Mouse (Mus musculus): ENCODE measurements around the gene Efna2.
A peak's percentile ranks its signal among the peaks of the same experiment; 100 is the strongest.

Efna2 gene

GRCm38 (mm10) chr10:80179068-80180051 lies at the start of gene Efna2:
TSS of gene Efna2 (plus strand) at chr10:80179482.
- DNase-seq (ENCODE audit: low spot score) = no peak

DNA sequence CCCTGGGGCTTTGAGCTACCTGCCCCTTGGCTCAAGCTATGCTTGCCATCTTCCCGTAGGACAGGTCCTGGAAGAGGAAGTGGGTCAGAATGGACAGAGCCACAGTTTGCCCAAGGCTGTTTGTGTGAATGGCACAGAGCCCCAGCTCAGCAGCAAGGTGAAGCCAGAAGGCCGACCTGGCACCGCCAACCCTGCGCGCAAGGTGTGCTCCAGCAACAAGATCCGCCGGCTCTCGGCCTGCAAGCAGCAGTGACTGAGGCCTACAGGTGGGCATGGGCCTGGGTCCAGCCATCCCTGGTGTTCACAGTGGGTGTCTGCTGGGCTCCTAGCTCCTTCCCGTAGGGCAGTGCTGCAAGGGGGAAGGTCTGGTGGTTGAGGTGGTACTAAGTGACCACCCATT lies 49.4 kb upstream of the Efna2 start:
- DNase-seq (ENCODE audit: low spot score) = no peak

DNA sequence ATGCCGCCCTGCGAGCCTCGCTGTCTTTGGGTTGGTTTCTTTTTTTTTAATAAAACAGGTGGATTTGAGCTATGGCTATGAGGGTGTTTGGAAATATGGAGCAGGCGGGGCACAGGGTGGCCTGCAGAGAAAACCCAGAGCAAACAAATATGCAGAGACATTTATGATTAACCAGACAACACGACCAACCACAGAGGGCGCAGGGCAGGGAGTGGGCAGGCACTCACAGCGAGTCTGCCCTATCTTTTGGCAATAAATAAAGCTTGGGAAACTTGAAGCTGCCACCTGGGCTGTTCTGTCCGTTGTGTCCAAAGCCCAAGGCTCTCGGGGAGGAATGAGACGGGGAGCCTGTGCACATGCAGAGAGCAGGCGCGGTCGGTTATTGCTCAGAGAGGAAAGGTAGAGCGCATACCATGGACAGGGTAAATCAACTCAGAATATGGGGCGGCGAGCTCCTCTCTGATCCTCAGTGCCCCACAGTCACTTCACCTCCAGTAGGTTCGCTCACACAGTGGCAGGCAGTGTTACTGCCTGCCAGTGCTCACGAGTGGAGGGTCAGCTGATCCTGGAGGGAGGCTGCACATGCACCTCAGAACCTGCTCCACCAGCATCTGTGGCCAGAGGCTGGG lies 48.8 kb upstream of the Efna2 start:
- DNase-seq (ENCODE audit: low spot score) = no peak

GRCm38 (mm10) chr10:80131316-80131951 lies 47.8 kb upstream of the Efna2 start:
- no peak for DNase-seq (ENCODE audit: low spot score)

GRCm38 (mm10) chr10:80131952-80132350 lies 47.3 kb upstream of the Efna2 start:
- no peak for DNase-seq (ENCODE audit: low spot score)

DNA sequence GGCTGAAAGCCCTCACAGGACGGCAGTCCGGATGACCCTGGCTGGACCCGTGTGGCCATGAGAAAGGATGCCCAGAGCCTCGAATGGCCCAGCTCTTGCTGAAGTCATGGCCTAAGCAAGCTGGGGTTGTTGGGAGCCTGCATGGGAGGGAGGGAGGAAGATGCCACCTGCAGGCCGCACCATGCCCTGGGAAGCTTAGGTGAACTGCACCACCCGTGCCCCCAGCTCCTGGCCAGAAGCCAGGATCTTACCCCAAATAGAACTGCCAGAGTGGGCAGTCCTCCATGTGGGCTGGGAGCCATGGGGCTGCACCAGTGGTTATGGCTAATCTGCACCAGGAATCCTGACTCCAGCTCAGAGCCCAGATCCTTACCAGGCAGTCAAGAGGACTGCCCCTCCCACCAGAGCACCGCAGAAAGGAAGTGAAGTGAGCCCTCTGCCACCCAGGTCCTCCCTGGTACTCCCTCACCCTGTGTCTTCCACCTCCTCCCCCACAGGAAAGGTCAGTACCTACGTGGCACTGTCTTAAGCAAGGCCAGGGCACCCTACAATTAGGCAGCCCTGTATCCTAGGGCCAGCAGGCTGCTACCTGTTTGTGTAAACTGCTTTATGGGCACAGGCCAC lies 45.9 kb upstream of the Efna2 start:
- DNase-seq (ENCODE audit: low spot score) = no peak

DNA sequence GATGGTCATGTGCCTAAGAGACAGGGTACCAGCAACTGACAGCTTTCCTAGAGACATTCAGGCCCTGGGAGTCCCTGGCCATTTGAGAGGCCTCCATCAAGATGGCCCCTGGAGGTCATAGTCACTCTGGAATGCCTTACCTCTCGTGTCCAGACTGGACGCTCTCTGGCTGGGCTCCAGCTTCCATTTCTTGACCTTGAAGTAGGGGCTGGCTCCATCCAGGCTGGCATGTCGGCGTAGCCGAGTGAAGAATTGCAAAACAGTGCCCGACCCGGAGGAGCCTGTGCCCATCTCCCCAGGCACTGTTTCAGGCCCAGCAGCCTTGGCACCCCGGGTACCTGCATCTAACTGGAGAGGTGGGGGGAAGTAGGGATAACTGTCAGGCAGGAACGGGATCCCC lies 44.9 kb upstream of the Efna2 start:
- DNase-seq (ENCODE audit: low spot score) = no peak

DNA sequence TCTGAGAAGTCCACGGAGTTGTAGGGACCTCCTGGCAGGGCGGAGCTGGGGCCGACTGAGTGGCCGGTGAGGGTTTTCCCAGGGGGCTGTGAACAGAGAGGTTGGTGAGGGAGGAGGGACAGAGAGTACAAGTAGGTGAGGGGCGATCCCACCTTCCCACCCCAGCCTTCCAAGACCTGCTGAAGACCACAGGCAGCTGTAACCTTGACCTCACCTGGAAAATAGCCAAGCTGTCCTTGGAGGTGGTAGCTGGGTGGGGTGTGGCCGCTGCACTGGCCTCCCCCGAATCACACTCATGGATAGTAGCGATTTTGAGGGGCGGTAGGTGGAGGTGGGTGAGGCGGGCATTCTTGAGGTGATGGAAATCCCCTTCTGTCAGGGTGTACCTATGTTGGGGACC lies 44.1 kb upstream of the Efna2 start:
- DNase-seq (ENCODE audit: low spot score) = no peak

- DNase-seq (ENCODE audit: low spot score) = no peak
Observed at GRCm38 (mm10) chr10:80135641-80136040, 43.6 kb upstream of the Efna2 start.

GRCm38 (mm10) chr10:80136179-80136951 lies 42.9 kb upstream of the Efna2 start:
- DNase-seq (ENCODE audit: low spot score) = no peak

- DNase-seq (ENCODE audit: low spot score) = no peak
Observed at GRCm38 (mm10) chr10:80136952-80137625, 42.2 kb upstream of the Efna2 start.

DNA sequence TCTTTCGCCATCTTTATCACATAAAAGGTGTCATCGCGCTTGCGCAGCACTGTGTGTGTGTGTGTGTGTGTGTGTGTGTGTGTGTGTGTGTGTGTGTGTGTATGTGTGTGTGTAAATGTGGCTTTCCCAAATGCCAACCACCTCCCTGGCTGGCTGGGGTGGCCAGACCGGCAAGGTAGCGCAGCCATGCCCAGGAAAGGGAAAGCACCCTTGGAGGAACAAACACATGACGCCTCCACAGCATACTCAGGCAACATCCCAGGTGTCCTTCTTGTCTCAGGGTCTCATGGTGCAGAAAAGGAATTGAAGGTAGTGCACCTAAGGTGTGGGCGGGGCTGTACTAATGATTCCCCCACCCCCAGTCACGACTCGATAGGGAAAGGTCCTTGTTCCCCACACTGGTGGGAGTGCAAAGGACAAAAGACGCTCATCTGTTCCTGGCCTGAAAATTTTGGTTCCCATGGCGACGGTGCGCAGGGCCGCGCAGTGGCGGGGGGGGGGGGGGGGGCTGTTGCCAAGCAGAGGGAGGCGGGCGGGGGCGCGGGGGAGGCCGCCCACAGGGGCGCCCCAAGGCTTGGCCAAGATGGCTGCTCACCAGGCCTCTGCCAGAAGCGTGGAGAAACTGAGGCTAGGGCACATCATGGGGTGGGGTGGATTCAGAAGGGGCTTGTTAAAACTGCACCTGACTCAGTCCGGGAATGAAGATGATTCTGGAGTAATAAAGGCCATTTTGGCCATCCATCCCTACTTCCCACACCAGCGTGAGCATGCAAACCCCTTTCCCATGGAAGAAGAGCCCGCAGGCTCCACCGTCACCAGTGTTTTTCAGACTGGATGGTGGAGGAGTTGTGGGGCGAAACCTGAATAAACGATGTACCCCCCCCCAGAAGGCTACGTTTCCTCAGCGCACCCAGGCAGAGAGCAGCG lies 41.4 kb upstream of the Efna2 start:
- DNase-seq (ENCODE audit: low spot score) = peak; percentile 56

DNA sequence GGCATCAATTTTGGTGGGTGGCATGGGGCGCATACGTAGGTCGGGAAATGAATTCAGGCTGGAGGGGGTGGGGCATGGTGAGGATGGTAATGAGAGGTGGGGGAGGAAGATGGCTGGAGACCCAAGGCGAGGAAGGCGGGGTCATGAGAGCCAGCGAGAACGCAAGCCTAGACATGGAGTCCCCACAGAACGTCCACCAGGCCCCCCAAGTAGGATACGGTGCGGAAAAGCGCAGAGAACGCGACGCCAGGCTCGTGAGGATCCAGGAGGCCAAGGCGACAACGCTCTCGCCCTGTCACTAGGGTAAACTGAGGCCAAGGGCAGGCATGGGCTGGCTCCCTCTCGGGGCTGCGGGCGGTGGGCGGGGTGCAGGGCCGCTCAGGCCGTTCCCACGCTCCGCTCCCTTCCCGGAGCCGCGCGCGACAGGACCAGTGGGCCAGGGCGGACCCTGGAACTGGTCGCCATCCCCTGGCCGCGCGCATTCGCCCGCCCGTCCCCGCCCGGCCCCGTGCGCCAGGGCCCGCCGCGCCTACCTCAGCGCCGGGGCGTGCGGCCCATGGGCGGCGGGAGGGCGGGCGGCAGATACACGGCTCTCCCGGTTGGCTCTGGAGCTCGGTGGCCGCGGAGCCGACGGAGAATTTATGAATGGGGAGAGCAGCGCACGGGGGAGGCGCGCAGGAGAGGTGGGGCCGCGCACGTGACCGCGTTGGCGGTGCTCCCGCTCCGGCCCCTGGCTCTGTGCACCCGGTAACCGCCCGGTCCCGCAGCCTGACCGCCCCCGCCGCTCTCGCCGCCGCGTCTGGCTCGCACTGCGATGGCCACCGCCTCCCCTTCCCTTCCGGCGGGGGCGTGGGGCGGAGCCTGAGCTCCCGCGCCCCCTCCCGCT lies 40.5 kb upstream of the Efna2 start, which contains the start of gene Atp5d:
Gene Atp5d, plus strand, starts transcription at position 80 of the 886 bp plus-strand sequence.
- peak; percentile 73 for DNase-seq (ENCODE audit: low spot score)

DNA sequence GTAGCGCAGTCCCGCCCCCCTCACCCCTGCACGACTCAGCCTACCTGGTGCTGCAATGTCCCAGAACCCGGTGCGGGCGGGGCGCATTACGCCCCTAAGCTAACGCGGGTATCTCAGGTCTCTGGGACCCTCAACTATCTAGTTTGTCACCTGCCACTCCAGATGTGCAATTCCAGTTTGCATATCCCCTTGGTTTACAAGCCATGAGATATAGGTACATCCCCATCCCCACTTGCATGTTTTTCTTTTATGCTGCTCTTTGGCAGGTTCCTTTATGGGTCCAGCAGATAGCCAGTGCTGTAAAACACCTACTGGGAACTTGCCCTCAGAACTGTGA lies 39.9 kb upstream of the Efna2 start:
- DNase-seq (ENCODE audit: low spot score) = no peak

- DNase-seq (ENCODE audit: low spot score) = no peak
Observed at GRCm38 (mm10) chr10:80139975-80140665, 39.2 kb upstream of the Efna2 start.

DNA sequence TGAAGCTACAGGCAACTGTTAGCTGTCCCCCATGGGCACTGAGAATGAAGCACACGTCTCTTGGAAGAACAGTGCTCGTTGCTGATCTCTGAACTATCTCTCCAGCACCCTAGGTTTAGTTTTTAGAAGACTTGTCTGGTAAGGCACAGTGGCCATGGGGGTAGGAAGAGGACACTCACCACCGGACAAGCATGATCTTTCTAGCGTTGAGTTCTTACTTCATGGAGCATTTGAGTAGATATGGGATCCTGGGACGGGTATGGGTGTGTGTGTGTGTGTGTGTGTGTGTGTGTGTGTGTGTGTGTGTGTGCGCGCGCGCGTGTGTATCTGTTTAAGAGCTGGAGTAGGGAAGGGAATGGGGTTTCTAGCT lies 38.6 kb upstream of the Efna2 start, which contains the start of gene Cbarp:
Gene Cbarp, minus strand, starts transcription at position 170 of the 370 bp plus-strand sequence.
- DNase-seq (ENCODE audit: low spot score) = no peak

GRCm38 (mm10) chr10:80141243-80141642 lies 38.0 kb upstream of the Efna2 start:
- peak; percentile 97 for DNase-seq (ENCODE audit: low spot score)
